Mouse (Mus musculus): ENCODE measurements at regions not wholly inside any gene's neighbourhood (a gene's known extent, or its start where the extent isn't known, plus 50 kb on each side); places are given as distances from the start of the nearest gene placed in this dataset.

DNA sequence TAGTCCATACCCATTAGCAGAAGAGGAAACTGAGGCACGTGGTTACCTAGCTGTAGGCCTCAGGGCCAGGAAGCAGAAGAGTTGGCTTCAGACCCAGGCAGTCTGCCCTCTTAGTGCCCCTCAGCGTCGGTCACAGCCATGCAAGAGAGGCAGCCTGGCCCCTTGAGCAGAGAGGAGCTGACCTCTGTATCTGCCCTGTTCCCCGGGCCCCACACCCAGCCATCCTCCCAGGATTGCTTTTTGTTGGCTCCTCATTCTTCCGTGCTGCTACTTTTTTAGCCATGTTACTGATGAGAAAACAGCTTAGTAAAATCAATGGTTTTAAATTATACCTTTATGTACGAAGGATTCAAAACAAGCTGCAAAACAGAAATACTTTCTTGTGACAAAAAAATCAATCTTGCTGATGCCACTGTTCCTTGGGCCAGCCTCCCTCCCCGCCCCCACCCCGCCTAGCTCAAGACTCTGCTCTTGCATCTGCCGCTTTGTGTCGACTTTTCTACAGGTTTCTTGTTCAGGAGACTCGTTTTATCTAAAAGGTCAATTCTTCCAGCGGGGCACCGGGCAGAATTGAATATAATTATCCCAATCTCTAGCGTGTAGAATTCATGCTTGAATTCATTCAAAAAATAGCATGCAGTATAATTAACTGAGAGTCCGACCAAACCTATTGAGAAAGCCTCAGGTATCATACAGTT, 70.8 kb downstream of the Sall1 start:
- Histone ChIP-seq H3K4me1 (replicated peaks; ENCODE audit: control insufficient read depth, insufficient read depth, low read length) (peaks cover 5% of the 10 kb centered on the region; the same call in 1 of the 2 replicates), H3K27me3 (ENCODE audit: control insufficient read depth, insufficient read depth, low read length) (no peaks in the 10 kb centered on the region), H3K4me2 (replicated peaks; ENCODE audit: low read depth, low read length) (no peak overlapping the region), H3K27ac (ENCODE audit: low read depth, low read length) (no peak overlapping the region), H3K36me3 (ENCODE audit: control insufficient read depth, insufficient read depth, low read length) (no peaks in the 10 kb centered on the region), H3K9me3 (ENCODE audit: control insufficient read depth, low read length) (no peaks in the 10 kb centered on the region), H3K9ac (ENCODE audit: low read depth, low read length) (no peak overlapping the region), H3K4me3 (ENCODE audit: low read depth, low read length) (no peak overlapping the region)
- DNase-seq (ENCODE audit: low spot score) (no peak), ATAC-seq (ENCODE audit: low FRiP score) (no peak)
- WGBS, result 36% methylated on average over 15 of the region's 15 CpGs

DNA sequence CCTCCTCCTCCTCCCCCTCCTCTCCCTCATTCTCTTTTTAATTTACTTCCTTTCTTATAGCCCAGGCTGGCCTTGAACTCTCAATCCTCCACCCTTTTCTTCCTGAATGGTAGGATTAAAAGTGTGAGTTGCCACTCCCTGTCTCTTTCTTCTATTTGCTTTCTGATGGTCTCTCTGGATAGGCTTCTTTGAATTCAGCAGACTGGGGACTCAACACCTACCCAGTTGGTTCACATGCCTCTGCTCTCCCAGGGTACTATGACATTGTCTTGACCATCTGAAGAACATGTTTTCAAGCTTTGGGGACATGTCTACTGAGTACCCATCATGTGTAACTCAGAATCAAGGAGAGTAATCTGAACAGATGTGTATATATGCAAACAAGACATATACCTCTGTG, 85.1 kb downstream of the Sall1 start:
- Histone ChIP-seq H3K36me3 (ENCODE audit: control insufficient read depth, insufficient read depth, low read length) (no peaks in the 10 kb centered on the region), H3K9me3 (ENCODE audit: control insufficient read depth, low read length) (peaks cover 2% of the 10 kb centered on the region; the same call in 1 of the 2 replicates), H3K27me3 (ENCODE audit: control insufficient read depth, insufficient read depth, low read length) (no peaks in the 10 kb centered on the region), H3K27ac (ENCODE audit: low read depth, low read length) (no peak overlapping the region), H3K4me2 (replicated peaks; ENCODE audit: low read depth, low read length) (no peak overlapping the region), H3K4me1 (replicated peaks; ENCODE audit: control insufficient read depth, insufficient read depth, low read length) (no peaks in the 10 kb centered on the region), H3K9ac (ENCODE audit: low read depth, low read length) (no peak overlapping the region), H3K4me3 (ENCODE audit: low read depth, low read length) (no peak overlapping the region)
- no peak for DNase-seq (ENCODE audit: low spot score)
- ATAC-seq (ENCODE audit: low FRiP score), result no peak

DNA sequence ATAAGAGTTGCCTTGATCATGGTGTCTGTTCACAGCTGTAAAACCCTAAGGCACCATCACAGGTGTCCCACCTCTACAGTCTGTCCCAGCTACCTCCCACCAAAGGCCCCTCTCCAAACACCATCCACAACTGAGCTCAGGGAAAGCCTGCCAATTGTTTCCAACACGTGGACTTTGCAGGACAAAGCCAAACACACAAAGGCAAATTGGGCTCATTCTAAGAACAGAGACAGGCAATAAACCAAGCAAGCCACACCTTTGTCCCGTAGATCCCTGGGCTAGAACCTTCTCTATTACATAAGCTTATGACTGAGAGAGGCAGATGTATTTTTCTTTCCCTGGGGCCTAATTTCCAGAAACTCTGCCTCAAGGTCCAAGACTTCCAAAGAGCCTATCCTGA, 90.8 kb downstream of the Sall1 start:
- no peak for DNase-seq (ENCODE audit: low spot score)
- ATAC-seq (ENCODE audit: low FRiP score), result no peak
- Histone ChIP-seq H3K27me3 (ENCODE audit: control insufficient read depth, insufficient read depth, low read length) (no peaks in the 10 kb centered on the region), H3K9ac (ENCODE audit: low read depth, low read length) (no peak overlapping the region), H3K4me3 (ENCODE audit: low read depth, low read length) (no peak overlapping the region), H3K4me1 (replicated peaks; ENCODE audit: control insufficient read depth, insufficient read depth, low read length) (no peaks in the 10 kb centered on the region), H3K36me3 (ENCODE audit: control insufficient read depth, insufficient read depth, low read length) (no peaks in the 10 kb centered on the region), H3K4me2 (replicated peaks; ENCODE audit: low read depth, low read length) (no peak overlapping the region), H3K27ac (ENCODE audit: low read depth, low read length) (no peak overlapping the region), H3K9me3 (ENCODE audit: control insufficient read depth, low read length) (peaks cover 2% of the 10 kb centered on the region; the same call in 1 of the 2 replicates)
- WGBS, result 58% methylated on average over 2 of the region's 2 CpGs

DNA sequence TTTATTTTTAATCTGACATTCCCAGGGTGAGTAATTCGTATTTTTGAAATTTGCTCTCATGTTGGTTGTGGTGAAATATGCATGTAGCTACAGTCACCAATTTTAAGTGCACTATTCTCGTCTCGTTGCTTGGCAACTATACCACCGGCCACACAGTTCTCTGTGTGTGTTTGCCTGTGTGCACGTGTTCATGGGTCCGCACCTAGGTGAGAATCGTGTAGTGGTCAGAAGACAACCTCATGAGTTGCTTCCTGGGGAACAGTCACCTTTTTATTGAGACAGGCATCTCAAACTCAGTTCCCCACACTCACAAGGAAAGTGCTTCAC, 92.2 kb downstream of the Sall1 start:
- no peak for DNase-seq (ENCODE audit: low spot score)
- Histone ChIP-seq H3K36me3 (ENCODE audit: control insufficient read depth, insufficient read depth, low read length) (no peaks in the 10 kb centered on the region), H3K9ac (ENCODE audit: low read depth, low read length) (no peak overlapping the region), H3K4me2 (replicated peaks; ENCODE audit: low read depth, low read length) (no peak overlapping the region), H3K4me3 (ENCODE audit: low read depth, low read length) (no peak overlapping the region), H3K27me3 (ENCODE audit: control insufficient read depth, insufficient read depth, low read length) (no peaks in the 10 kb centered on the region), H3K27ac (ENCODE audit: low read depth, low read length) (no peak overlapping the region), H3K4me1 (replicated peaks; ENCODE audit: control insufficient read depth, insufficient read depth, low read length) (no peaks in the 10 kb centered on the region), H3K9me3 (ENCODE audit: control insufficient read depth, low read length) (no peaks in the 10 kb centered on the region)
- 87% methylated on average over 7 of the region's 7 CpGs for WGBS
- ATAC-seq (ENCODE audit: low FRiP score), result no peak

DNA sequence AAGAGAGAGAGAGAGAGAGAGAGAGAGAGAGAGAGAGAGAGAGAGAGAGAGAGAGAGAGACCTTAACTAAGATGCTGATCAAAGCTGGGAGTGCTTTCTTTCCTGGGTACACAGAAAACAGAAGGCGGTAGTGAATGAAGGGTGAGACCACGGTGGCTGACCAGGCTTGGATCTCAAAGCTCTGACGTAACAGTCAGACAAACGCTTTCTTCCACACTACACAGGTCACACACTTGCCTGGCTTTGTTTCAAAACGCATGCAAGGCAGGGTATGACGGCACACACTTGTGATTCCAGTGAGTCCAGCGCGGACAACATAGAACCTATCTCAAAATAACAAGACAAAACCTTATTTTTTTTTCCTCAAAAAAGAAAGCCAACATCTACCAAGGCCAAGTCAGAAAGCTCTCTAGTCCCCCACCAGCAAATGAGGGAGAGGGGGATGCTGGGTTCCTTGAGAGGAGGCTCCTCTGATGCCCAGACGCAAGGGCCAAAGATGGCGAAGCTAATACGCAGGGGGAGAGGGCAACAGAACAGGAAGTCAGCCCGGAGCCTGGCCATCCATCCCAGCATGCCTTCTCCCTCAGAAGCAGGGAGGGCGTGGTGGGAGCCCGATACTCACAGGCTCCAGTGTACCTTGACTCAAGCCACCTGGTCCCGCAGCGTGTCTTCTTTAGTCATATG, 92.7 kb downstream of the Sall1 start:
- no peaks in the 10 kb centered on the region for H3K27me3 ChIP-seq (ENCODE audit: control insufficient read depth, insufficient read depth, low read length)
- H3K27ac ChIP-seq (ENCODE audit: low read depth, low read length), result no peak overlapping the region
- H3K9ac ChIP-seq (ENCODE audit: low read depth, low read length), result no peak overlapping the region
- 90% methylated on average over 16 of the region's 16 CpGs for WGBS
- ATAC-seq (ENCODE audit: low FRiP score), result no peak
- no peak overlapping the region for H3K4me3 ChIP-seq (ENCODE audit: low read depth, low read length)
- no peak overlapping the region for H3K4me2 ChIP-seq (replicated peaks; ENCODE audit: low read depth, low read length)
- DNase-seq (ENCODE audit: low spot score), result no peak
- H3K36me3 ChIP-seq (ENCODE audit: control insufficient read depth, insufficient read depth, low read length), result no peaks in the 10 kb centered on the region
- H3K9me3 ChIP-seq (ENCODE audit: control insufficient read depth, low read length), result no peaks in the 10 kb centered on the region
- H3K4me1 ChIP-seq (replicated peaks; ENCODE audit: control insufficient read depth, insufficient read depth, low read length), result no peaks in the 10 kb centered on the region

DNA sequence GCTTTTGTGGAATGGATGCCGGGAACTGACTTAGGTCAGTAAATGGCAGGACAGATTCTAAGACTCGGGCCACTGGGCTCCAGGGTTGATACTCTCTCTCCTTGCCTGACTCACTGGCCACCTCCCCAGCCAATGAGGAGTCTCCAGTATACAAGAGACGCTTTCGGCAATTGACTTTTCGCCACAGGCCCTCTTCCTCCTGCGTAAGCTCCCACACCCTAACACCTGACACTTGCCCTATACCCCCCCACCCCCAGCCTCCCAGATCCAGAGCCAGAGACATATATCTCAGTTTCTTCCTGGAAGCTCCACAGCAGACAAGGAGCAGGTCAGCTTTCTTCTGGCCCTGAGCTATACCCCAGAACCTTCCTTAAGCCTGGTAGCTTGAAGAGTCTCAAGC, 94.0 kb downstream of the Sall1 start:
- no peak overlapping the region for H3K27ac ChIP-seq (ENCODE audit: low read depth, low read length)
- no peaks in the 10 kb centered on the region for H3K36me3 ChIP-seq (ENCODE audit: control insufficient read depth, insufficient read depth, low read length)
- H3K9ac ChIP-seq (ENCODE audit: low read depth, low read length), result no peak overlapping the region
- no peak for ATAC-seq (ENCODE audit: low FRiP score)
- 94% methylated on average over 6 of the region's 6 CpGs for WGBS
- no peaks in the 10 kb centered on the region for H3K9me3 ChIP-seq (ENCODE audit: control insufficient read depth, low read length)
- no peak overlapping the region for H3K4me3 ChIP-seq (ENCODE audit: low read depth, low read length)
- H3K4me2 ChIP-seq (replicated peaks; ENCODE audit: low read depth, low read length), result no peak overlapping the region
- H3K27me3 ChIP-seq (ENCODE audit: control insufficient read depth, insufficient read depth, low read length), result no peaks in the 10 kb centered on the region
- H3K4me1 ChIP-seq (replicated peaks; ENCODE audit: control insufficient read depth, insufficient read depth, low read length), result no peaks in the 10 kb centered on the region
- DNase-seq (ENCODE audit: low spot score), result no peak

DNA sequence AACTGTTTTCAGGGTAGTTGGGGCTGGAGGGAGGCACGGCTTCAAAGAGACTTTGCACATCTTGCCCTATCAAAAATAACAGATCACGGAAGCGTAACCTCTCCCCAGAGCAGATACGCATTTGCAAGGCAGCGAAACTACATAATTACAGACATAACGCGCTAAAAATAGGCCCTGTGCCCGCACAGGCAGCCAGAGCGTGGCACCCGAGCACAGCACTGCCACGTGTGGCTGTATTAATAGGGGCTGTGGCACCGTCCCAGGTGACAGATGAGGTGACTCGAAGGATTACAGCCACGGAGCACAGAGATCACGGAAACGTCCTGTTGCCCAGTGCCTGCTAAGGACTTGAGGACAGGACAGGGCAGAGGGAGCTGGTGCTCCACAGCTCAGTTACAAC, 95.0 kb downstream of the Sall1 start:
- no peaks in the 10 kb centered on the region for H3K36me3 ChIP-seq (ENCODE audit: control insufficient read depth, insufficient read depth, low read length)
- ATAC-seq (ENCODE audit: low FRiP score) (no peak), DNase-seq (ENCODE audit: low spot score) (no peak)
- no peaks in the 10 kb centered on the region for H3K27me3 ChIP-seq (ENCODE audit: control insufficient read depth, insufficient read depth, low read length)
- WGBS, result 90% methylated on average over 16 of the region's 16 CpGs
- no peaks in the 10 kb centered on the region for H3K9me3 ChIP-seq (ENCODE audit: control insufficient read depth, low read length)
- H3K4me1 ChIP-seq (replicated peaks; ENCODE audit: control insufficient read depth, insufficient read depth, low read length), result no peaks in the 10 kb centered on the region
- H3K9ac ChIP-seq (ENCODE audit: low read depth, low read length), result no peak overlapping the region
- H3K27ac ChIP-seq (ENCODE audit: low read depth, low read length), result no peak overlapping the region
- H3K4me3 ChIP-seq (ENCODE audit: low read depth, low read length), result no peak overlapping the region
- H3K4me2 ChIP-seq (replicated peaks; ENCODE audit: low read depth, low read length), result no peak overlapping the region

DNA sequence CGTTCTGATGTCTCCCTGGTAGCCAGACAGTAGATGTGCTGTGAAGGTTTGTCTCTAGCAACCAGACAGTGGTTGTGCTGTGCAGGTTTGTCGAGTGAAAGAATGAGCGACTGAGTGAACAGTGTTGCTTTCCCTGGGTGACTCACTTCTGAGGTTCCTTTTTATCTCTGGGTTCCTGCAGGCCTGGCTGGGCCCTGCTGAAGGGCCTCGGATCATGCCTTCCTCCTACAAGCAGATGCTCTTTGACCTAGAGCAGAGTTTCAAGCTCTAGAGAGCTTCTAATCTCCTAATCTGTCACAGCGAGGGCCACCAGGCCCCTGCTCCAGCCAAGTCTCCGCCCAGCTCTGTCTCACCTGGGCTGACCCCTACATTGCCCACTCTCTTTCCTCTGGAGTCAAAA, 95.6 kb downstream of the Sall1 start:
- H3K9me3 ChIP-seq (ENCODE audit: control insufficient read depth, low read length), result no peaks in the 10 kb centered on the region
- WGBS, result 77% methylated on average over 6 of the region's 6 CpGs
- H3K27ac ChIP-seq (ENCODE audit: low read depth, low read length), result no peak overlapping the region
- ATAC-seq (ENCODE audit: low FRiP score) (no peak), DNase-seq (ENCODE audit: low spot score) (no peak)
- no peak overlapping the region for H3K4me3 ChIP-seq (ENCODE audit: low read depth, low read length)
- no peaks in the 10 kb centered on the region for H3K36me3 ChIP-seq (ENCODE audit: control insufficient read depth, insufficient read depth, low read length)
- no peak overlapping the region for H3K4me2 ChIP-seq (replicated peaks; ENCODE audit: low read depth, low read length)
- no peak overlapping the region for H3K9ac ChIP-seq (ENCODE audit: low read depth, low read length)
- H3K27me3 ChIP-seq (ENCODE audit: control insufficient read depth, insufficient read depth, low read length), result no peaks in the 10 kb centered on the region
- H3K4me1 ChIP-seq (replicated peaks; ENCODE audit: control insufficient read depth, insufficient read depth, low read length), result no peaks in the 10 kb centered on the region

DNA sequence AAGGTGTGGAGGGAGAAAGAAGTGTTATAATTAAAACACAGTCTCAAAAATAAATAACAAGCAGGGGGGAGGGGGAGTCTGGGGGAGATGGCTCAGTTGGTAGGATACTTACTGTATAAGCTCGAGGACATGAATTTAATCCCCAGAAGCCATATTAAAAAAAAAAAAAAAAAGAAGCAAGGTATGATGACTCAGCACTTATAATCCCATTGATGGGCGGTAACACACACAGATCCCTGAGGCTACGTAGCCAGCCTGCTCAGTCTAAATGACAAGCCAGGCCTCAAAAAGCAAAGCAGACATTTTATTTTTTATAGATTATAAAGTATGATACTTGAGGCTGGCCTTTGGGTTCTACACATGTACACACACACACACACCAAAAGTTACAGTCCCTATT, 96.6 kb downstream of the Sall1 start:
- Histone ChIP-seq H3K36me3 (ENCODE audit: control insufficient read depth, insufficient read depth, low read length) (no peaks in the 10 kb centered on the region), H3K4me3 (ENCODE audit: low read depth, low read length) (no peak overlapping the region), H3K4me1 (replicated peaks; ENCODE audit: control insufficient read depth, insufficient read depth, low read length) (no peaks in the 10 kb centered on the region), H3K9me3 (ENCODE audit: control insufficient read depth, low read length) (no peaks in the 10 kb centered on the region), H3K9ac (ENCODE audit: low read depth, low read length) (no peak overlapping the region), H3K27ac (ENCODE audit: low read depth, low read length) (no peak overlapping the region), H3K27me3 (ENCODE audit: control insufficient read depth, insufficient read depth, low read length) (no peaks in the 10 kb centered on the region), H3K4me2 (replicated peaks; ENCODE audit: low read depth, low read length) (no peak overlapping the region)
- ATAC-seq (ENCODE audit: low FRiP score) (no peak), DNase-seq (ENCODE audit: low spot score) (no peak)
- WGBS, result 79% methylated on average over 3 of the region's 3 CpGs

Data from hindbrain, embryonic 11.5 days (tissue).